Mouse (Mus musculus) gastrocnemius, adult 2 months (tissue): ENCODE results near the gene Aldh3a1. TPM values are rescaled to one million over a fixed set of nuclear protein-coding genes. Genes with fewer than 3 reads are reported as not detected.
A peak's percentile ranks its signal among the peaks of the same experiment; 100 is the strongest.
"Not testable (repeated sequence)": the region's sequence is repeated elsewhere in the genome, so short reads cannot be mapped to it uniquely, and the experiment has no call there.

ENCODE experiments used
- DNase-seq: peaks from one replicate; pipeline ENCODE4 v3.0.0; 2022
- H3K27ac ChIP-seq: fragments of 200-600 bp; 2 replicates; pipeline ENCODE4 v1.8.1; 2022; ENCODE audit warnings: mild to moderate bottlenecking
- H3K4me3 ChIP-seq: fragments of 200-600 bp; 2 replicates; pipeline ENCODE4 v1.8.1; 2022; ENCODE audit warnings: mild to moderate bottlenecking, moderate library complexity
- CTCF ChIP-seq: fragments of 200-600 bp; IDR thresholded peaks from 2 replicates; pipeline ENCODE4 v1.8.1; 2022; ENCODE audit warnings: antibody characterized with exemption, mild to moderate bottlenecking, moderate library complexity
- intact Hi-C: fragments of 180-260 bp; cut with DNase I; formaldehyde crosslinking; loops from one replicate; pipeline ENCODE4 v1.15.1; 2025
- long read RNA-seq, 2 experiments: library from polyadenylated mRNA; stranded (forward); transcript quantifications; one replicate each; pipeline ENCODE4 v2.0.0; 2021
- total RNA-seq, 2 experiments: library from RNA; stranded (reverse); gene quantifications; 2 replicates each; pipeline ENCODE4 v1.2.3; 2021

Aldh3a1 gene
- total RNA-seq: under 1 TPM in 1 of 2 experiments, not detected in 1; 0.50 TPM
- long read RNA-seq, experiment 1: 0 reads
- long read RNA-seq, experiment 2, partial matches to known transcripts: 0 of 1 reads
- long read RNA-seq, experiment 2, other reads (novel, unspliced or antisense): 0 of 1 reads

DNA sequence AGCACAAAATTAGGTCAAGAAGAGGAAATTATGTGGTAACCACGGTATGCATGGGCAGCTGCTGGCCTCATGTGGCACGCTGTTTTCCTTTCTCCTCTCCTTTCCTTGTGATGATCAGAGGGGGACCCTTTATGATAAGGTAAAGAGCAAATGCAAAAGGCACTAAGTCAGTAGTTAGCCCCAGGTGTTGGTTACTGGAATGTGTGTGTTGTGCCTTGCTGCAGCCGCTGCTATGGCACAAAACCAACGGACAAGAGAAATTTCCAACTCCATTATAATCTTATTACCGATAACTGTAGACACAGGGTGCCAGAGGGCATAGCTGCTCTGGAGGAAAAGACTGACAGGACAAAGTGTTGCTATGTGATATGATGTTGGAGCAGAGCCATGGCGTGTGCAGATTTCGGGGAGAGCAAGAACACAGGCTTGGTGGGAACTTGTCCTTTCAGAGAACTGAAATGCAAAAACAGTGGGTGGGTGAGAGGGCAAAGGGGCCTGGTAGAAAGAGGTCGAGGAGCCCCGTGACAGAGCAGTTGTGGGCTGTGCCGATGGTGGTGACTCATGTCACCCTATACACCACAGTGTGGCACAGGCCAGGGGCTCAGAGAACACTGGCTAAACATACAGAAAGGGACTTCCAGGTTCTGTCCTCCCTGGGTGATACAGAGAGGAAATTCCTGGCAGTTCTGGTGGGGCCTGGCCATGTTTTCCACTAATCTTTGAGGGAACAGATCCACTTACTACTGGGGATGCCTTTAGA lies at the start of gene Aldh3a1:
Gene Aldh3a1 (plus strand): TSS at position 51 of the 760 bp plus-strand sequence.
- DNase-seq: no peak
- intact Hi-C loops: no loop called here
- TF ChIP-seq CTCF: no peak
- peak within 1 kb of the TSS; percentile 41; the same call in 1 of the 2 replicates for H3K27ac ChIP-seq
- no peak within 1 kb of the TSS for H3K4me3 ChIP-seq

DNA sequence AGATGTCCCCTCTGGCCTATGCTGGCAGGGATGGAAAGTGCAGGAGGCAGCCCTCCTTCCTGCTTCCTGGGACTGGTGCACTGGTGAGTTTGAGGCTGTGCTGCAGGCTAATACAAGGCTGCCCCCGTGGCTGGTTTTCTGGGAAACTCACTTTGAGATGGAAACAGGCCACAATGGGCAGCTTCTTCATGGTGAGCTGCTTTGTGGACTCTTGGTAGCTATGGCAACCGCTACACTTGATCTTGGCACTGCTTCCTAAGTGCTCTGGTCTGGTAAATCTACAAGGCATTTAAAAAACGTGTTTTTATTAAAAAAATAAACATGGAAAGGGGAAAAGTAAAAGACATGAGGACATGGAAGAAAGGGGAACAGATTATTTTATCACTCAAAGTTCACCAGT lies 49.2 kb upstream of the Aldh3a1 start:
- intact Hi-C loops: loop anchor here (5.0 kb wide), 1 partner anchor 51 kb away; no protein-coding TSS in a partner anchor
- TF ChIP-seq CTCF: no peak
- H3K27ac ChIP-seq: no peak overlapping the region
- no peak for DNase-seq
- H3K4me3 ChIP-seq: no peak overlapping the region

DNA sequence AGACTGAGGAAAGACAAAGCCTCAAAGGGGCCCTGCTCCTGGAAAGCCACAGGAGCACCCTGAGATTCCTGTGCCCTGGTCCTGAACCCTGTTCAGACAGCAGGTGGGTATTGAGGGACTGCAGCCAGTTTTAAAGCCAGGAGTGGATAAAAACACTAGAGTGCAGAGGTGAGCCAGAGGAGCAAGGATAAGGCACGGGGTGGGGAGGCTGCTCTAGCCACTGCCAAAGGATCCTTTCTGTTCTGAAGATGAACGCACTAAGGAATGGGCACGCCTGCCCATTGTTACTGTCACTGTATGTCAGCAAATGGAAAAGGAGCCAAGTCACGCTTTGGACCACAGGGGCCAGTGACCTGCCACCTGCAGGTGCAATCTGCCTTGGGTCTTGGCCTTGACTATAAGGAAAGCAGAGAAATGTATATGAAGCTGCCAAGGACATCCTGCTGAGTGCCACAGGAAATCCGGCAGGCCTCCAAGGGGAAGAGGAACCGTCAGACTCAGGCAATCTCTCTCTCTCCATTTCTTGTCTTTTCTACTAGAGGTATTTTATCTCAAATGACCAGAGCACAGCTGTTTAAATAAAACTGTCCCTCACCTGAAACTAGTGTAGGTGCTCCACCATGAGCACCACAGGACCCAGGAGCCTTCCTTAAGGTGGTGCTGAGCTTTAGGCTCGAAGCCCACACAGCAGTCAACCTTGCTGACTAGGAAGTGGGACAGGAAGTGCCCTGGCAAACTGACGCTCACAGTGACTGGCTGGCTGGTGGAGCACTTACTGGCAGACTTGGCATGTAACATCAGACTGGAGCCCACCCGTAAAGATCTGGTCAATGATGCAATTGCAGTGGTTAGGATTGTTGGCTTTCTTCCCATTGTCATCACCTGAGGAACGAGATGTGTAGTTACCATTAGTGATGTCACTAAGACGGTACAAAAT lies 47.3 kb upstream of the Aldh3a1 start:
- Histone ChIP-seq H3K27ac (no peak overlapping the region), H3K4me3 (no peak overlapping the region)
- intact Hi-C loops: loop anchor here (5.0 kb wide), 1 partner anchor 53 kb away; no protein-coding TSS in a partner anchor
- no peak for TF ChIP-seq CTCF
- no peak for DNase-seq

DNA sequence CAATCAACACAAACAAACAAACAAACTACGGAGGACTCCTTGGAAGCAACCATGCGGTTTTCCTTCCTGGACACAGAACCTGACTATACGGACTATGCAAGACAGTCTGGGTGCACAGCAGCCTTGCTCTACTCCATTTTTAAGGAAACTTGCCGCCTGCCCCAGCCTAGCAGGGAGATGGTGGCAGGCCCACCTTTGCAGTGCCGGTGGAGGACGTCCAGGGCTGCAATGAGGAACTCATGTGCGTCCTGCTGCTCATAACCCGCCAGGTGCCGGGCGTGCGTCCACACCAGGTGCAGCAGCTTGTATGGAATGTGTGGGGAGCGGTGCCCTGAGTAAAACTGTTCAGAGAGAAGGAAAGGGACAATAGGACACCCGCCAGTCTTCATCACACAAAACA lies 46.2 kb upstream of the Aldh3a1 start:
- TF ChIP-seq CTCF: no peak
- no peak overlapping the region for H3K27ac ChIP-seq
- no peak overlapping the region for H3K4me3 ChIP-seq
- DNase-seq: no peak
- intact Hi-C loops: no loop called here

DNA sequence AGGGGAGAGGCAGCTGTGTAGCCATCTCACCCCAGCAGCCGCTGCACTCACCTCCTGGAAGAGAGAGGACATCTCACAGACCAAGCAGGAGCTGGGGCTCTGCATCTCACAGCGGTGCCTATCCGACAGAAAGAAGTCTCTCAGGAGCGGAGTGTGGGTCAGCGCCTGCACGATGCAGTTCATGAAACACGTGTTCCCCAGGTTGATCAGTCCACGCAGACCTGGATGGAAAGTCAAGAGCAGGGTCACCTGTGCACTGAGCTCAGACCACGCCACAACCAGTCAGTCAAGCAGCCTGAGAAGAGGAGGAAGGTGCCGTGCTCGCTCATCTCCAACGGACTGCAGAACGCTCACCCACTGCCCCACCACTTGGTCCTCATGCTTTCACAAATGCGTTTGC lies 44.6 kb upstream of the Aldh3a1 start:
- Histone ChIP-seq H3K4me3 (no peak overlapping the region), H3K27ac (no peak overlapping the region)
- intact Hi-C loops: no loop called here
- no peak for TF ChIP-seq CTCF
- DNase-seq: no peak

DNA sequence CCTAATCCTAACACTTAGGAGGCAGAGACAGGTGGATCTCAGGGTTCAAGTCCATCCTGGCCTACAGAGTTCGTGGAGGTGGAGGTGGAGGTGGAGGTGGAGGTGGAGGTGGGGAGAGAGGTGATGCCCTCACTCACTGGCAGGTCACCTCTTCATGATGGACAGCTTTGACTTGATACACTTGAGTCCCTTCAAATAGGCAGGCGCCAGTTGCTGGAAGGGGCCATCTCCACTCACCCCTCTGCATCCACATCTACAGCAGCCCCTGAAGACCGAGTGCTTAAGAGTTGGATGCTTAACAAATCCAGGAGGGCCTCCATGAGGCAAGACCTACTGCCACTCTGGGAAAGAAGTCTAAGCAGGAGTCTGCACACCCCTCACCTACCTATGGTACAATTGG lies 44.0 kb upstream of the Aldh3a1 start:
- intact Hi-C loops: no loop called here
- TF ChIP-seq CTCF: no peak
- no peak overlapping the region for H3K4me3 ChIP-seq
- no peak for DNase-seq
- no peak overlapping the region for H3K27ac ChIP-seq

DNA sequence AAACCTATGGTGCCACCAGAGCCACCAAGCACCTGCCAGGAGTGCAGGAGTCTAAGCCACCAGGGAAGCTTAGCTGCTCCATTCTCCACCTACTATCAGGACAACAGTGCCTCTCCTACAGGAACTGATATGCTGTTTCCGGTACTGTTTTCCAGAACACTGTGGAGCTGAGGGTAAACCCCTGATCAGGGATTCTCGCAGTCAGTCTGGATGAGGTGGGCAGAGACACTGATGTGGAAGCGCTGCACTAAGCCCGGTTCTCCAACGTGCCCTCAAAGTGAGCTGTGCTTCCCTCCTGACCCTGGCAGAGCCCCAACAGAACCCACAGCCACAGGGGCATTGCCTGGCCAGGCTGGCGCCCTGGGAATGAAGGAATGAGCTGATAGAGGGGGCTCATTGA lies 43.0 kb upstream of the Aldh3a1 start:
- no peak for DNase-seq
- Histone ChIP-seq H3K27ac (no peak overlapping the region), H3K4me3 (no peak overlapping the region)
- intact Hi-C loops: no loop called here
- TF ChIP-seq CTCF: no peak

DNA sequence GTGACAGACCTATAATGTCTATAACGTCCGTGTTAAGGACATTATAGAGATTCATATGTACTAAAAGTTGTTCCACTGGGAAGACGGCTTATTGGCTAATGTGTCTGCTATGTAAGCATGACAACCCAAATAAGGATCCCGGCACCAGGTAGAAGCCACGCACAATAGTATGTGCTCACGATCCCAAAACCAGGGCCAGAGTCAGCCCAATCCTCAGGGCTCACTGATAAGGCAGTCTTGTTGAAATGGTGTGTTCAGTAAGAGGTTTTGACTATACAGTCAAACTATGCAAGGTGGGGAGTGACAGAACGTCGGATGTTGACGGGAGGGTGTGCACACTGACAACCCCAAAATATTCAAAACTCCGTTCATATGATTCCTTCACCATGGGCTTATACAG lies 42.5 kb upstream of the Aldh3a1 start:
- no peak for TF ChIP-seq CTCF
- intact Hi-C loops: no loop called here
- no peak overlapping the region for H3K4me3 ChIP-seq
- H3K27ac ChIP-seq: no peak overlapping the region
- no peak for DNase-seq

DNA sequence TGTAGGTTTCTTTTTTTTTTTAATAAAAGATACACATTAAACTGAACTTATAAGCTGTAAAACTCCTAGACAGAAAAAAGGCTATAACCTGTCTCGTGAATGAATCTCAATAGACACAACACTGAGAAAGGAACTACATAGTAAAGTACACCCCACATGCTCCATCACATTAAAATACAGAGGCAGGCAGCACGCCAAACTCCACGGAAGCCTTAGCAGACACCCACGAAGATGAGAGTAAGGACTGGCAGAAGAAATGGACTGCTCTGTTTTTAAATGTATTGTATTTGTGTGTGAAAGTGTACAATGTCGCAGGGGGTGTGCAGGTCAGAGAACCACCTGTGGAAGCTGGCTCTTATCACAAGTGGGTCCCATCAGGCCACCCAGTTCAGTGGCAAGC lies 37.2 kb upstream of the Aldh3a1 start:
- no peak for DNase-seq
- H3K4me3 ChIP-seq: no peak overlapping the region
- TF ChIP-seq CTCF: no peak
- intact Hi-C loops: no loop called here
- no peak overlapping the region for H3K27ac ChIP-seq

DNA sequence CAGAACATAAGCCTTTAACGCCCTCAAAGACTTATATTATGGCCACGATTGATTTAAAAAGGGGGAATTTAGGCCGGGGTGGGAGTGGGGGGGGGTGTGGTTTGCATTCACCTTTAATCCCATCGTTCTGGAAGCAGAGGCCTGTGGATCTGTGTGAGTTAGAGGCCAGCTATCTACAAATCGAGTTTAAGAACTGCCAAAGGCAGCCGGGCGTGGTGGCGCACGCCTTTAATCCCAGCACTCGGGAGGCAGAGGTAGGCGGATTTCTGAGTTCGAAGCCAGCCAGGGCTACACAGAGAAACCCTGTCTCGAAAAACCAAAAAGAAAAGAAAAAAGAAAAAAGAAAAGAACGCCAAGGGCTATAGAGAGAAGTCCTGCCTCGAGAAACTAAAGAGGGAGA lies 33.9 kb upstream of the Aldh3a1 start:
- DNase-seq, intact Hi-C loops: not testable (repeated sequence)
- peak overlapping the region; percentile 98 for H3K27ac ChIP-seq
- peak overlapping the region; percentile 100 for H3K4me3 ChIP-seq

DNA sequence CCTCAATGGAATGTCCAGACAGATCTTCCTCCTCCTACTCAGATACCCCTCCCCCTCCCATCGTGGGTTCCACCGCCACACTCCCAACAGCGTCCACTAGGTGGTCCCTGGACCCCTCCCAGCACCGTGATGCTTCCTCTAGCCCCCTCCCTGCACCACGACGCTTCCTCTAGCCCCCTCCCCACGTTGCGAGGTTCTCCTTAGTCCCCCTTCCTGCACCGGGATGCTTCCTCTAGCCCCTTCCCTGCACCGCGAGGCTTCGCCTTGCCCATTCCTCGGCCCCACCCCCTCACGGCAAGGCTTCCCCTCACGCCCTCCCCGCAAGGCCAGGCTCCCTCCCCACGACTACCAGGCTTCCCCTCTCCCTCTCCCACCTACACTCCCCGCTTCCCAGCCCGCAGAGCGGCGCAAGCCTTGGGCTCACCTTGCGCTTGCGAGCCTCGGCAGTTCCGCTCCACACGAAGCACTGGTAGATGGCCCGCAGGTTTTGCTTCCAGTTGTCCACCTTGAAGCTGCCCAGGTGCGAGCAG lies 33.0 kb upstream of the Aldh3a1 start:
- peak; percentile 73 for DNase-seq
- intact Hi-C loops: no loop called here
- TF ChIP-seq CTCF: peak; percentile 15; the same call in 1 of the 2 replicates
- Histone ChIP-seq H3K27ac (peak overlapping the region; percentile 98), H3K4me3 (peak overlapping the region; percentile 100)

DNA sequence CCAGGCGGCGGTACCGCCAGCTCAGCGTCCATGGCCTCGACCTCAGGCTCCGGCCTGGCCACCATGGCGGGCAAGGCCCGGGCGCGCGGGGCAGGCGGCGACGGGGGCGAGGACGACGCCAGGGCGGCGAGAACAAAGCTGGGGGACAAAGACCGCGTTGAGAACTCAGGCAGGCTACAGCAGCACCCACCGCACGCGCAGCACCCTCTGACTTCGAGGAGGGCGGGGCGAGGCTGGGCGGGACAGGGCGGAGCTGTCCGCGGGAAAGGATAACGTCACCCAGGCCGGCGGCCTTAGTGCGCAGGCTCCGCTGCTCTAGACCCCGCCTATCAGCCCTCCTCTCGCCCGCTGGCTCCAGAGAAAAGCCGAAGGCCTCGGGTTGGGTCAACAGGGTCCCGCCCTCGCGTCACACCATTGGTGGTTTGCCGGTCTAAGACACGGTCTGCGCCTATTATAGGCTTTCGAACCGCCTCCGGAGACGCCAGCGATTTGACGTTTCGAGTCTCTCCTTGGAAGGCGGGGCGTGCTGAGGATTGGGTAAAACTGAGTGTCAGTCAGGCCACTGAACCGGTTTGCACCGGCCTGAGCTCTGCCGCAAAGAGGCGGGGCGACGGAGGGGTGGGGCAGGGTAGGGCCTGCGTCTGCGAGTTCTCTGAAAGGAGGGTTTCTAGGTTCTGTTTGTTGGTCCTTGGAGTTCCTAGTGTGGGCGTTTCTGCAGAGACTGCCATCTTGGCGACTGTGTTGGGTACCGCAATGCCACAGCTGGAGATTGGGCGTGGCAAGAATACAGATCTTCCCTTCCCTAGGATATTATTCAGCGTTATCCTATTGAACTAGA lies 32.3 kb upstream of the Aldh3a1 start, which contains the start of gene Usp22:
Gene Usp22 (minus strand): TSS at position 235 of the 838 bp plus-strand sequence.
- intact Hi-C loops: loop anchor here (5.0 kb wide), 1 partner anchor 92 kb away; the partner anchor contains the start of gene Aldh3a2
- Histone ChIP-seq H3K4me3 (peak within 1 kb of the TSS; percentile 100), H3K27ac (peak within 1 kb of the TSS; percentile 98)
- DNase-seq: peak; percentile 100
- no peak for TF ChIP-seq CTCF
